Mouse (Mus musculus) kidney, embryonic 16.5 days (tissue): ENCODE results near the gene Defb15. TPM values are rescaled to one million over a fixed set of nuclear protein-coding genes. Genes with fewer than 3 reads are reported as not detected.
"Not testable (repeated sequence)": the region's sequence is repeated elsewhere in the genome, so short reads cannot be mapped to it uniquely, and the experiment has no call there.

Source experiments
- ATAC-seq: fragments of 200-750 bp; cut with Nextera tagmentation; 2 replicates; pipeline ENCODE4 v1.8.0; 2017; ENCODE audit warnings: moderate TSS enrichment; ENCODE audit not compliant: low FRiP score, low TSS enrichment
- H3K27ac ChIP-seq: fragments of 300-500 bp; sonication (generic); 2 replicates; pipeline ENCODE4 v1.5.1; 2014; ENCODE audit warnings: low read length
- H3K27me3 ChIP-seq: fragments of 300-500 bp; sonication (generic); 2 replicates; pipeline ENCODE4 v1.6.1; 2014; ENCODE audit warnings: low read length, control low read depth, mixed read lengths; ENCODE audit not compliant: insufficient read depth
- H3K36me3 ChIP-seq: fragments of 300-500 bp; sonication (generic); 2 replicates; pipeline ENCODE4 v1.6.1; 2014; ENCODE audit warnings: low read length, control low read depth, mixed read lengths; ENCODE audit not compliant: insufficient read depth
- H3K4me1 ChIP-seq: fragments of 300-500 bp; sonication (generic); 2 replicates; pipeline ENCODE4 v1.6.1; 2014; ENCODE audit warnings: low read length, control low read depth, mixed read lengths; ENCODE audit not compliant: insufficient read depth
- H3K4me2 ChIP-seq: fragments of 300-500 bp; sonication (generic); replicated peaks from 2 replicates; pipeline ENCODE4 v1.6.1; 2014; ENCODE audit warnings: low read depth, low read length
- H3K4me3 ChIP-seq: fragments of 300-500 bp; sonication (generic); 2 replicates; pipeline ENCODE4 v1.5.1; 2014; ENCODE audit warnings: mild to moderate bottlenecking, low read length
- H3K9ac ChIP-seq: fragments of 300-500 bp; sonication (generic); replicated peaks from 2 replicates; pipeline ENCODE4 v1.6.1; 2014; ENCODE audit warnings: low read length
- H3K9me3 ChIP-seq: fragments of 300-500 bp; sonication (generic); 2 replicates; pipeline ENCODE4 v1.6.1; 2016; ENCODE audit warnings: low read length, control low read depth
- WGBS: fragments of 180-500 bp; shearing (Covaris S2); extraction: QIAGEN DNeasy Blood & Tissue Kit; methylation state at CpG from one replicate; pipeline ENCODE4 v1.1.7; 2014; 5-methylcytosine and 5-hydroxymethylcytosine counted together
- polyA plus RNA-seq: library from polyadenylated mRNA; unstranded; fragments of >200 nt; fragmentation: Nextera tagmentation; extraction: Ambion mirVana; gene quantifications from 2 replicates; pipeline ENCODE4 v1.2.1, GENCODE M21; 2015

The Defb15 gene
- polyA plus RNA-seq, 1 experiment from 2014 or later, result not detected

- 90% methylated on average over 4 of the region's 4 CpGs for WGBS
- not testable (repeated sequence) for ATAC-seq, H3K36me3 ChIP-seq
These were observed 5.5 kb upstream of the Defb15 start, which contains the start of gene Defb35 for GRCm38 (mm10) chr8:21938052-21938451. TSS of gene Defb35 (plus strand) at chr8:21938352.

GRCm38 (mm10) chr8:21930754-21931153 lies 1.8 kb downstream of the Defb15 start:
- not testable (repeated sequence) for H3K27ac ChIP-seq, H3K27me3 ChIP-seq, H3K36me3 ChIP-seq, ATAC-seq, H3K9ac ChIP-seq, H3K4me3 ChIP-seq, H3K9me3 ChIP-seq, H3K4me1 ChIP-seq, H3K4me2 ChIP-seq
- 84% methylated on average over 3 of the region's 3 CpGs for WGBS

More at GRCm38 (mm10) chr8:21938052-21938451, 5.5 kb upstream of the Defb15 start, which contains the start of gene Defb35:
- not testable (repeated sequence) for H3K27me3 ChIP-seq, H3K27ac ChIP-seq, H3K4me2 ChIP-seq, H3K4me1 ChIP-seq, H3K9ac ChIP-seq, H3K4me3 ChIP-seq, H3K9me3 ChIP-seq

- Histone ChIP-seq H3K4me1 (no peaks in the 10 kb centered on the region), H3K36me3 (no peaks in the 10 kb centered on the region), H3K9ac (no peak overlapping the region), H3K27ac (no peak overlapping the region), H3K9me3 (no peaks in the 10 kb centered on the region), H3K4me2 (no peak overlapping the region), H3K4me3 (no peak overlapping the region), H3K27me3 (no peaks in the 10 kb centered on the region)
- ATAC-seq, result no peak
- 81% methylated on average over 3 of the region's 3 CpGs for WGBS
These were observed 16.9 kb downstream of the Defb15 start for GRCm38 (mm10) chr8:21915625-21916024.

- no peak overlapping the region for H3K4me3 ChIP-seq
- 35% methylated on average over 2 of the region's 2 CpGs for WGBS
- no peak overlapping the region for H3K9ac ChIP-seq
- ATAC-seq, result no peak
- H3K36me3 ChIP-seq, result no peaks in the 10 kb centered on the region
- no peaks in the 10 kb centered on the region for H3K27me3 ChIP-seq
- H3K4me2 ChIP-seq, result no peak overlapping the region
- H3K27ac ChIP-seq, result no peak overlapping the region
- H3K9me3 ChIP-seq, result no peaks in the 10 kb centered on the region
- H3K4me1 ChIP-seq, result no peaks in the 10 kb centered on the region
These were observed 20.0 kb downstream of the Defb15 start for GRCm38 (mm10) chr8:21912554-21912953.

GRCm38 (mm10) chr8:21911931-21912330 lies 20.6 kb downstream of the Defb15 start:
- no peak for ATAC-seq
- no peaks in the 10 kb centered on the region for H3K9me3 ChIP-seq
- no peaks in the 10 kb centered on the region for H3K27me3 ChIP-seq
- H3K9ac ChIP-seq, result no peak overlapping the region
- H3K4me3 ChIP-seq, result no peak overlapping the region
- H3K36me3 ChIP-seq, result no peaks in the 10 kb centered on the region
- H3K4me1 ChIP-seq, result no peaks in the 10 kb centered on the region
- 3% methylated on average over 1 of the region's 1 CpGs for WGBS
- no peak overlapping the region for H3K27ac ChIP-seq
- H3K4me2 ChIP-seq, result no peak overlapping the region

GRCm38 (mm10) chr8:21906290-21906689 lies 26.2 kb downstream of the Defb15 start, which contains the start of gene Defb11:
TSS of gene Defb11 (minus strand) at chr8:21906412.
- 0 out of 2 replicates have a peak, but pooled peaks have one; percentile 51 for ATAC-seq
- not testable (repeated sequence) for H3K27ac ChIP-seq, H3K9me3 ChIP-seq, H3K27me3 ChIP-seq, H3K4me1 ChIP-seq, H3K4me3 ChIP-seq, H3K9ac ChIP-seq, H3K4me2 ChIP-seq, H3K36me3 ChIP-seq

- H3K27me3 ChIP-seq, H3K9me3 ChIP-seq, ATAC-seq, H3K9ac ChIP-seq, H3K27ac ChIP-seq, H3K4me3 ChIP-seq, H3K4me2 ChIP-seq, H3K36me3 ChIP-seq, H3K4me1 ChIP-seq: not testable (repeated sequence)
These were observed 47.2 kb downstream of the Defb15 start, which contains the start of gene Defb9 for GRCm38 (mm10) chr8:21885321-21885720. TSS of gene Defb9 (minus strand) at chr8:21885421.

Other genes starting within 250 kb of the Defb15 start
- not detected in 2 replicates for gene AY761184, start 229.1 kb downstream of the Defb15 start, polyA plus RNA-seq
- not detected in 2 replicates for gene Defa24, start 198.2 kb downstream of the Defb15 start, polyA plus RNA-seq
- not detected in 2 replicates for gene Defb50, start 109.2 kb downstream of the Defb15 start, polyA plus RNA-seq
- not detected in 2 replicates for gene Defb2, start 92.8 kb downstream of the Defb15 start, polyA plus RNA-seq
- gene Defb10, start 73.8 kb downstream of the Defb15 start, polyA plus RNA-seq, result not detected in 2 replicates
- gene Defb9, start 47.3 kb downstream of the Defb15 start, polyA plus RNA-seq, result not detected in 2 replicates
- not detected in 2 replicates for gene Defb11, start 26.3 kb downstream of the Defb15 start, polyA plus RNA-seq
- gene Defb35, start 5.6 kb upstream of the Defb15 start, polyA plus RNA-seq, result not detected in 2 replicates
- not detected in 2 replicates for gene Defb13, start 14.1 kb upstream of the Defb15 start, polyA plus RNA-seq
- not detected in 2 replicates for gene Fam90a1a, start 26.0 kb upstream of the Defb15 start, polyA plus RNA-seq
- not detected in 2 replicates for gene Ccdc70, start 37.1 kb upstream of the Defb15 start, polyA plus RNA-seq
- gene Atp7b, start 127.6 kb upstream of the Defb15 start, polyA plus RNA-seq, result 0.67 and 0.72 TPM in 2 replicates
- 33.0 and 36.0 TPM in 2 replicates for gene Alg11, start 128.0 kb upstream of the Defb15 start, polyA plus RNA-seq
- gene Nek5, start 192.3 kb upstream of the Defb15 start, polyA plus RNA-seq, result 0.32 and 0.59 TPM in 2 replicates
- gene Nek3, start 233.7 kb upstream of the Defb15 start, polyA plus RNA-seq, result 5.9 and 7.2 TPM in 2 replicates